Mouse (Mus musculus) splenic B cell, adult 2 months (primary cell): Measurements from ENCODE around the gene Pip5k1c.

Experiments used
- DNase-seq: peaks from one replicate; pipeline ENCODE4 v3.0.0-alpha.2; 2011; ENCODE audit warnings: low read depth, low spot score
- H3K27me3 ChIP-seq: 2 replicates; pipeline ENCODE4 v1.6.1; 2012; ENCODE audit warnings: mild to moderate bottlenecking, low read length, moderate library complexity, mixed read lengths; ENCODE audit not compliant: control insufficient read depth, poor library complexity, insufficient read depth, severe bottlenecking
- H3K36me3 ChIP-seq: 2 replicates; pipeline ENCODE4 v1.6.1; 2012; ENCODE audit warnings: mild to moderate bottlenecking, low read length, moderate library complexity, mixed read lengths; ENCODE audit not compliant: control insufficient read depth, poor library complexity, insufficient read depth, severe bottlenecking

Pip5k1c gene

GRCm38 (mm10) chr10:81303761-81304160 lies 11.0 kb downstream of the Pip5k1c start:
- Histone ChIP-seq H3K27me3 (no peaks in the 10 kb centered on the region), H3K36me3 (peaks cover 5% of the 10 kb centered on the region)
- DNase-seq: peak; percentile 54

- Histone ChIP-seq H3K27me3 (no peaks in the 10 kb centered on the region), H3K36me3 (peaks cover 5% of the 10 kb centered on the region)
- peak; percentile 85 for DNase-seq
These were observed 12.0 kb downstream of the Pip5k1c start for GRCm38 (mm10) chr10:81304597-81305238.

GRCm38 (mm10) chr10:81305663-81306062 lies 12.9 kb downstream of the Pip5k1c start:
- DNase-seq: no peak
- peaks cover 7% of the 10 kb centered on the region for H3K36me3 ChIP-seq
- H3K27me3 ChIP-seq: no peaks in the 10 kb centered on the region

GRCm38 (mm10) chr10:81306173-81306668 lies 13.5 kb downstream of the Pip5k1c start:
- H3K27me3 ChIP-seq: no peaks in the 10 kb centered on the region
- H3K36me3 ChIP-seq: peaks cover 7% of the 10 kb centered on the region
- DNase-seq: peak; percentile 63

- DNase-seq: no peak
These were observed 14.3 kb downstream of the Pip5k1c start for GRCm38 (mm10) chr10:81306837-81307682.

GRCm38 (mm10) chr10:81309571-81309970 lies 16.8 kb downstream of the Pip5k1c start:
- peaks cover 19% of the 10 kb centered on the region for H3K36me3 ChIP-seq
- no peaks in the 10 kb centered on the region for H3K27me3 ChIP-seq
- peak; percentile 42 for DNase-seq

More at GRCm38 (mm10) chr10:81306837-81307682, 14.3 kb downstream of the Pip5k1c start:
- H3K27me3 ChIP-seq: no peaks in the 10 kb centered on the region
- H3K36me3 ChIP-seq: peaks cover 9% of the 10 kb centered on the region

GRCm38 (mm10) chr10:81313581-81313980 lies 20.8 kb downstream of the Pip5k1c start:
- no peaks in the 10 kb centered on the region for H3K27me3 ChIP-seq
- H3K36me3 ChIP-seq: peaks cover 22% of the 10 kb centered on the region
- DNase-seq: no peak

GRCm38 (mm10) chr10:81314201-81314600 lies 21.4 kb downstream of the Pip5k1c start:
- no peak for DNase-seq
- H3K27me3 ChIP-seq: no peaks in the 10 kb centered on the region
- H3K36me3 ChIP-seq: peaks cover 22% of the 10 kb centered on the region

- no peak for DNase-seq
- peaks cover 20% of the 10 kb centered on the region for H3K36me3 ChIP-seq
- no peaks in the 10 kb centered on the region for H3K27me3 ChIP-seq
These were observed 22.8 kb downstream of the Pip5k1c start for GRCm38 (mm10) chr10:81315587-81315986.

GRCm38 (mm10) chr10:81316338-81317060 lies 23.7 kb downstream of the Pip5k1c start:
- peak; percentile 67 for DNase-seq
- Histone ChIP-seq H3K36me3 (peaks cover 19% of the 10 kb centered on the region), H3K27me3 (no peaks in the 10 kb centered on the region)

GRCm38 (mm10) chr10:81317273-81317672 lies 24.5 kb downstream of the Pip5k1c start:
- no peak for DNase-seq
- Histone ChIP-seq H3K27me3 (no peaks in the 10 kb centered on the region), H3K36me3 (peaks cover 16% of the 10 kb centered on the region)

- Histone ChIP-seq H3K36me3 (peaks cover 14% of the 10 kb centered on the region; the same call in 1 of the 2 replicates), H3K27me3 (no peaks in the 10 kb centered on the region)
- DNase-seq: no peak
These were observed 26.0 kb downstream of the Pip5k1c start for GRCm38 (mm10) chr10:81318589-81319329.

GRCm38 (mm10) chr10:81319330-81319699 lies 26.6 kb downstream of the Pip5k1c start:
- DNase-seq: peak; percentile 36
- peaks cover 17% of the 10 kb centered on the region for H3K36me3 ChIP-seq
- no peaks in the 10 kb centered on the region for H3K27me3 ChIP-seq
